Mouse (Mus musculus) myocyte (in vitro differentiated cells): ENCODE results near the gene Rbfox1.

Experiments
- MAX ChIP-seq: IDR thresholded peaks from one replicate; pipeline ENCODE4 v1.6.1; 2011; ENCODE audit warnings: low read depth, mild to moderate bottlenecking, control low read depth
- MYOG ChIP-seq, 3 experiments: IDR thresholded peaks; one replicate each; pipeline ENCODE4 v1.6.1; 2011; ENCODE audit warnings: control low read depth in 2 of 3, low read depth in 2 of 3, mild to moderate bottlenecking in 2 of 3; ENCODE audit not compliant: insufficient read length in 2 of 3, control insufficient read depth in 1 of 3, insufficient read depth in 1 of 3
- POLR2A ChIP-seq: IDR thresholded peaks from one replicate; pipeline ENCODE4 v1.6.1; 2011; ENCODE audit warnings: low read depth, mild to moderate bottlenecking, control low read depth, moderate library complexity; ENCODE audit not compliant: insufficient read length
- TCF3 ChIP-seq: IDR thresholded peaks from one replicate; pipeline ENCODE4 v1.6.1; 2011; ENCODE audit warnings: low read depth, control low read depth; ENCODE audit not compliant: insufficient read length
- USF1 ChIP-seq: IDR thresholded peaks from one replicate; pipeline ENCODE4 v1.6.1; 2011; ENCODE audit warnings: low read depth, mild to moderate bottlenecking, control low read depth, moderate library complexity

DNA sequence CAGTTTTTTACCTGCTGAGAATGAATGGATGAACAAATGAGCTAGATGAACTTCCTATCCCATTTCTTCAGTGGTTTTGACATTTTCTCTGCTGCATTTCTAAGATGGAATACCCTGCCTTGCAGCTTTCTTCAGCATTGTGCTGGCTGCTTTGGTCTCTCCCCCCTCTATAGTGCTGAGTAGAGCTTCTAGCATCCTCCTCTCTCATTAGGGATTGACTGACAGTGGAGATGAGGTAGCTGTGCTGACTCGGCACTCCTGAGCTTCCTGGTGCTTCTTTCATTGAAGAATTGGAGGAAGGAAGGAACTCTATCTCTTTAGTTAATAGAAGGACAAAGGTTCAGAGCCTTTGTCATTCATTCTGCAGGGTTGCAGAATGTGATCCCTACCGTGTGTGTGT, 89.0 kb downstream of the Rbfox1 start:
- no peak for TF ChIP-seq USF1
- no peak for TF ChIP-seq POLR2A
- TF ChIP-seq MYOG (IDR thresholded peaks at IDR 0.05; ENCODE audit: control insufficient read depth in 1 of 3, insufficient read depth in 1 of 3, insufficient read length in 2 of 3, low read depth in 2 of 3), result no peak
- no peak for TF ChIP-seq TCF3
- no peak for TF ChIP-seq MAX
